Mouse (Mus musculus) cerebellum, postnatal 4 days (tissue): Measurements from ENCODE around the gene Adra1b.

ENCODE experiments used
- DNase-seq, 2 experiments: peaks; one replicate each; pipeline ENCODE4 v3.0.0; 2022; ENCODE audit warnings: low spot score in 2 of 2, mixed read lengths in 1 of 2

Gene Adra1b

GRCm38 (mm10) chr11:43895323-43895722 is 5.7 kb downstream of the Adra1b start:
- DNase-seq = no peak

GRCm38 (mm10) chr11:43892546-43892945 is 8.5 kb downstream of the Adra1b start:
- no peak for DNase-seq

- no peak for DNase-seq
Measured at GRCm38 (mm10) chr11:43891457-43891856, 9.6 kb downstream of the Adra1b start.

GRCm38 (mm10) chr11:43889208-43889915 is 11.6 kb downstream of the Adra1b start:
- DNase-seq = no peak

- DNase-seq = no peak
Measured at GRCm38 (mm10) chr11:43888736-43889135, 12.3 kb downstream of the Adra1b start.

GRCm38 (mm10) chr11:43887597-43887996 is 13.4 kb downstream of the Adra1b start:
- no peak for DNase-seq

GRCm38 (mm10) chr11:43884521-43884920 is 16.5 kb downstream of the Adra1b start:
- no peak for DNase-seq

- DNase-seq = no peak
Measured at GRCm38 (mm10) chr11:43883641-43884181, 17.3 kb downstream of the Adra1b start.

GRCm38 (mm10) chr11:43877211-43877610 is 23.8 kb downstream of the Adra1b start:
- peak in 1 of 2 experiments; percentile 14 for DNase-seq

- no peak for DNase-seq
Measured at GRCm38 (mm10) chr11:43867721-43868281, 33.2 kb downstream of the Adra1b start.

- no peak for DNase-seq
Measured at GRCm38 (mm10) chr11:43865298-43866165, 35.5 kb downstream of the Adra1b start.

- no peak for DNase-seq
Measured at GRCm38 (mm10) chr11:43853046-43853445, 48.0 kb downstream of the Adra1b start.

- DNase-seq = no peak
Measured at GRCm38 (mm10) chr11:43848056-43848455, 53.0 kb downstream of the Adra1b start.

- DNase-seq = no peak
Measured at GRCm38 (mm10) chr11:43841596-43841995, 59.4 kb downstream of the Adra1b start.

- DNase-seq = no peak
Measured at GRCm38 (mm10) chr11:43840491-43840890, 60.5 kb downstream of the Adra1b start.

- peak; percentile 73 to 87 for DNase-seq
Measured at GRCm38 (mm10) chr11:43835880-43836740, 64.9 kb downstream of the Adra1b start.

GRCm38 (mm10) chr11:43835456-43835855 is 65.6 kb downstream of the Adra1b start:
- no peak for DNase-seq

- DNase-seq = no peak
Measured at GRCm38 (mm10) chr11:43834531-43834930, 66.5 kb downstream of the Adra1b start.

GRCm38 (mm10) chr11:43831530-43831929 is 69.5 kb downstream of the Adra1b start:
- DNase-seq = no peak

- DNase-seq = no peak
Measured at GRCm38 (mm10) chr11:43826769-43827168, 74.2 kb downstream of the Adra1b start.

- DNase-seq = no peak
Measured at GRCm38 (mm10) chr11:43823349-43823748, 77.7 kb downstream of the Adra1b start.
